Mouse (Mus musculus): ENCODE measurements at regions not wholly inside any gene's neighbourhood (a gene's known extent, or its start where the extent isn't known, plus 50 kb on each side); places are given as distances from the start of the nearest gene placed in this dataset.

DNA sequence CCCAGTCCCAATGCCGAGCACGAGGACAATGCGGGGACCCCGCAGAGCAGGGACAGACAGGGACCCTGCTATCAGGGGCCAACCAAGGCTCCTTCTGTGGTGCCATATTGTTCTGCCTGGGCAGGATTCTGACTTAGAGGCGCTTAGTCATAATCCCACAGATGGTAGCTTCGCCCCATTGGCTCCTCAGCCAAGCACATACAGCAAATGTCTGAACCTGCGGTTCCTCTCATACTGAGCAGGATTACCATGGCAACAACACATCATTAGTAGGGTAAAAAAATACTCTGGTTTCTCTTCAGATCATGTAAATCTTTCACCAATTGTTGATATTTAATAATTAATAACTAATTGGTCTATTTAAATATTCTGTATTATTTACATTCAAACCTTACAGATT lies 2140.3 kb upstream of the Cdh20 start:
- DNase-seq: peak; percentile 90 to 98

DNA sequence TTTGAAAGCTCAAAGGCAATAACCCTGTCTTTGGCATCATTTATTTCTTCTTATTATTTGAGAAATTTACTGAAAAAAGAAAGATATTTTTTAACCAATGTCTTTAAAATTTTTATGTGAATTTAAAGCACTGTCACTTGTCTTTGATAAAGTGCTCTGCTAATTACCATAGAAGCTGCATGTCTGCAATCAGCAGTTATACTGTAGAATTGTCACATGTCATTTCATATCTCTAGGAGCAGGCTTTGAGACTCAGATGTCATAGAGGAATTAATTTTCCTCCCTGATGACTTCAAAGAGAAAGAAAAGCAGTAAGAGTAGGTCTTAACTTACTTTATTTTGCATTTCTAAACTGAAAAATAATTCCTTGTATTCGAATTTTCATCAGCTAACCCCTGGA lies 2123.9 kb upstream of the Cdh20 start:
- no peak for DNase-seq

DNA sequence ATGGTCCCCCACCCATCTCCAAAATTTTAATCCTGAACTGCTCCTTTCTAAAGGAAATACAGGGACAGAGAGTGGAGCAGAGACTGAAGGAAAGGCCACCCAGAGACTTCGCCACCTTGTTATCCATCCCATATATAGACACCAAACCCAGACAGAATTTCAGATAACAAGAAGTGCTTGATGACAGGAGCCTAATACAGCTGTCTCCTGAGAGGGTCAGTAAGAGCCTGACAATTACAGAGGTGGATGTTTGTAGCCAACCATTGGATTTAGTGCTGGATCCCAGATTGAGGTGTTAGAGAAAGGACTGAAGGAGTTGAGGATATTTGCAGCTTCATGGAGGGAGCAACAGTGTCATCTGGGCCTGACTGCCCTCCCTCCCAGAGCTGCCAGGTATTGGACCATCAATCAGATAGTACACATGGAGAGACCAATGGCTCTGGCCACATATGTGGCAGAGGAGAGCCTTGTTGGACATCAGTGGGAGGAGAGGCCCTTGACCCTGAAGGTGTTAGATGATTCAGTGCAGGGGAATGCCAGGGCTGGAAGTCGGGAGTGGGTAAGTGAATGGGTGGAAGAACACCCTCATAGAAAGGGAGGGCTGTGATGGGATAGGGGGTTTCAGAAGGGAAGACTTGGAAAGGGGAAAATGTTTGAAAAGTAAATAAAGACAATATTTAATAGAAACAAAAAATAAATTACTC lies 2080.8 kb upstream of the Cdh20 start:
- no peak for DNase-seq

DNA sequence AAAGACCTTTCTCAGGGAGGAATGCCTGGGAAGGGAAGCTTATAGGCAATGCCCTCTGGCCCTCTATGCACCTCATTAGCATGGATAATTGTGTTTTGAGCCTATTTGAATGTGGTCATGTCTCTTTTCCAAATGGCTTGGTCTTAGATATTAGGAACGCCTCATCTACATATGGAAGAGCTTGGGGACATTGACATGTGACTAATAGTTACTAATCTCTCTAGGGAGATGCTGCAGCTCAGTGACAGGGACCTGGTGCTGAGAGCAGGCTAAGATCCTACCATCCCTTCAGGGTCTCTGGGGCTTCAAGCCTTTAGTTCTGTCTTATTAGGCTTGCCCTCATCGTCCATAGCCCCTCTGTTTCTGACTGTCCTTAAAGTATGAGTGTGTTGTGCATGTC lies 2051.9 kb upstream of the Cdh20 start:
- no peak for DNase-seq

DNA sequence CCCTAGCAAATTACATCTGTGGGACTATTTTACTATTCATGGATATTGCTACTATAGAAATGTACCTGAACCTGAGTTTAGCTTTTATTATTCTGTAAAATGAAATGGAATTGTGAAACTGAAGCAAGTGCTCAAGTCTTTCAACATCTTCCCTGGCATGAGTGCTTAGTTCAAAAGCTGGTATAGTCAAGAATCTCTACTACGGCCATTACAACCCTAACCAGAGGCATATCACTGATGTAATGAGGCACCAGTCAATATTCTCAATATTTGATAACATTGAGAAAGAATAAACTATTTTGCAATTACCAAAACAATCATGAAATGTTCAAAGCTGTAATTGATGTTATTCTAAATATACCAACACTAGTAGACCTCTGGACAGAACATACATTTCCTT lies 2034.3 kb upstream of the Cdh20 start:
- DNase-seq: no peak

DNA sequence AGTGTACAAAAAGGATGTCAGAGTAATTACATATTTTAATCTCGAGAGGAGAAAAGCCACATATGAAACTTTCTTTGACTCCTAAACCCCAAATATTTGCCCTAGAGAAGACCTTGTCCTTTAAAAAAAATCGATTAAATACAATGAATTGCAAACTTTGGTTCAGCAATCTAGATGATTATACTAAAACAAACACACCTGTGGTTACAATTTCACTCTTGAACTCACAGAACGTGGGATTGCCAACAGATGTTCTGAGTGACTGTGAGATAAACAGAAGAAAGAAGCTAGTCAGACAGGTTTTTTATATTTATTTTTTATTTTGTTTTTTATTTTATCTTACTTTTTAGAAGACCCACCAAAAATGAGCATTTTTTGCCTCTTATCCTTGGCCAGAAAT lies 2032.9 kb upstream of the Cdh20 start:
- DNase-seq: no peak

DNA sequence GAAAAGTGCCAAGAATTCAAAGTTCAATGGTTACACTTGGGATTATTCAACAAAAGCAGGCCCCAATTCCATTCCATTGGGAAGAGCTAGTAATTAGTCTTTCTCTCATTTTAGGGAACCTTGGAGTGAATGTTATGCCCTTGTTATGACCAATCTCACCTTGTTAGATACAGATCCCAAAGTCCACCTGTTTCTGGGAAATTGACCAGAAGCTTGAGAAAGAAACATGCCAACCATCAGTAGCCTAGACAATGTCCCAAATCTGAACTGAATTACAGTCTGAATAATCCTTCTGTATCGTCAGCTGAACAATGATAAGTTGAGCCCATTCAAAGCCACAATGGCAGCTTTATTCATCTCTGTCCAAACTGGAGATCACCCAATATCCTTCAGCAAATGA lies 2010.4 kb upstream of the Cdh20 start:
- DNase-seq: no peak

Data from spleen, adult 18-20 months (tissue).